Mouse (Mus musculus) forebrain, embryonic 13.5 days (tissue): ENCODE measurements around the gene Rxra. TPM values are rescaled to one million over a fixed set of nuclear protein-coding genes. Genes with fewer than 3 reads are reported as not detected.

Experiments used
- ATAC-seq: fragments of 200-750 bp; cut with Nextera tagmentation; 2 replicates; pipeline ENCODE4 v1.8.0; 2017
- H3K27ac ChIP-seq: fragments of 300-500 bp; sonication (generic); 2 replicates; pipeline ENCODE4 v1.5.1; 2015; ENCODE audit warnings: inconsistent platforms, mild to moderate bottlenecking, moderate library complexity
- H3K27me3 ChIP-seq: fragments of 300-500 bp; sonication (generic); 2 replicates; pipeline ENCODE4 v1.6.1; 2015; ENCODE audit warnings: mild to moderate bottlenecking, inconsistent platforms
- H3K36me3 ChIP-seq: fragments of 300-500 bp; sonication (generic); 2 replicates; pipeline ENCODE4 v1.6.1; 2015; ENCODE audit warnings: mild to moderate bottlenecking, inconsistent platforms; ENCODE audit not compliant: poor library complexity, severe bottlenecking
- H3K4me1 ChIP-seq: fragments of 300-500 bp; sonication (generic); 2 replicates; pipeline ENCODE4 v1.6.1; 2015; ENCODE audit warnings: inconsistent platforms
- H3K4me2 ChIP-seq: fragments of 300-500 bp; sonication (generic); 2 replicates; pipeline ENCODE4 v1.6.1; 2015; ENCODE audit warnings: inconsistent platforms, mild to moderate bottlenecking, moderate library complexity
- H3K4me3 ChIP-seq: fragments of 300-500 bp; sonication (generic); 2 replicates; pipeline ENCODE4 v1.5.1; 2015; ENCODE audit warnings: mild to moderate bottlenecking, inconsistent platforms
- H3K9ac ChIP-seq: fragments of 300-500 bp; sonication (generic); 2 replicates; pipeline ENCODE4 v1.6.1; 2015; ENCODE audit warnings: mild to moderate bottlenecking, inconsistent platforms
- H3K9me3 ChIP-seq: fragments of 300-500 bp; sonication (generic); replicated peaks from 2 replicates; pipeline ENCODE4 v1.6.1; 2016; ENCODE audit warnings: inconsistent platforms
- WGBS: fragments of 180-500 bp; shearing (Covaris S2); methylation state at CpG from one replicate; pipeline ENCODE4 v1.1.7; 2015; 5-methylcytosine and 5-hydroxymethylcytosine counted together
- polyA plus RNA-seq: library from polyadenylated mRNA; unstranded; fragments of >200 nt; fragmentation: Nextera tagmentation; extraction: Ambion mirVana; gene quantifications from 2 replicates; pipeline ENCODE4 v1.2.1, GENCODE M21; 2015

Rxra gene
- polyA plus RNA-seq, 1 experiment from 2014 or later: 4.3 TPM

- H3K4me3 ChIP-seq: no peak overlapping the region
- H3K4me2 ChIP-seq: no peak overlapping the region
- H3K9ac ChIP-seq: no peak overlapping the region
- ATAC-seq: no peak
- peaks cover 55% of the 10 kb centered on the region for H3K4me1 ChIP-seq
- no peaks in the 10 kb centered on the region for H3K27me3 ChIP-seq
- peaks cover 6% of the 10 kb centered on the region for H3K36me3 ChIP-seq
- H3K27ac ChIP-seq: peak overlapping the region; percentile 31; the same call in 1 of the 2 replicates
- 20% methylated on average over 18 of the region's 18 CpGs for WGBS
- no peaks in the 10 kb centered on the region for H3K9me3 ChIP-seq
Measured at GRCm38 (mm10) chr2:27745673-27746620, 69.7 kb downstream of the Rxra start.

- Histone ChIP-seq H3K9me3 (no peaks in the 10 kb centered on the region), H3K9ac (no peak overlapping the region), H3K27ac (peak overlapping the region; percentile 32; the same call in 1 of the 2 replicates), H3K27me3 (no peaks in the 10 kb centered on the region), H3K4me3 (no peak overlapping the region), H3K4me1 (peaks cover 60% of the 10 kb centered on the region), H3K4me2 (no peak overlapping the region), H3K36me3 (peaks cover 6% of the 10 kb centered on the region)
- WGBS: 33% methylated on average over 2 of the region's 2 CpGs
- ATAC-seq: peak; percentile 46; the same call in 1 of the 2 replicates
Measured at GRCm38 (mm10) chr2:27746854-27747253, 70.6 kb downstream of the Rxra start.

DNA sequence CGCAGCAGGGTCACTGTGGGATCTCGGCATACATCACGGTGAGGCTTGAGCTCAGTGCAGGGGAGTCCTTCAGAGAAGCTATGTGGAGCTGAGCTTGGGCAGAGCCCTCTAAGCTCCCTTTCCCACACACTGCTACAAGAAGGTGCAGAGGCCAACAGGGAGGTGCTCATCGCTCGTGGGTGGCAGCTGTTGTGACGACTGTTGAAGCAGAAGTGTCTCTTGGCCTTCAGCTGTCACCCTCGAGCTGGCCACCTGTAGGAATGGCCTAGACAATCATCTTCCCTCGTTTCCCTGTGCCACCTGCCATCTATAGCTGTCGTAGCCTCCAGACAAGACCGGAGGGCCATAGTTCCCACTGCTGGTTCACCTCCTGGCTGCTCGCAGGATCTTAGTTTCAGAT lies 72.7 kb downstream of the Rxra start:
- no peak for ATAC-seq
- H3K4me2 ChIP-seq: no peak overlapping the region
- H3K9me3 ChIP-seq: no peaks in the 10 kb centered on the region
- WGBS: 82% methylated on average over 11 of the region's 11 CpGs
- H3K4me1 ChIP-seq: peaks cover 60% of the 10 kb centered on the region
- no peaks in the 10 kb centered on the region for H3K27me3 ChIP-seq
- H3K36me3 ChIP-seq: peaks cover 23% of the 10 kb centered on the region
- no peak overlapping the region for H3K4me3 ChIP-seq
- no peak overlapping the region for H3K27ac ChIP-seq
- no peak overlapping the region for H3K9ac ChIP-seq

- H3K9me3 ChIP-seq: no peaks in the 10 kb centered on the region
- no peaks in the 10 kb centered on the region for H3K27me3 ChIP-seq
- H3K4me1 ChIP-seq: peaks cover 47% of the 10 kb centered on the region
- WGBS: 78% methylated on average over 12 of the region's 12 CpGs
- H3K9ac ChIP-seq: no peak overlapping the region
- H3K36me3 ChIP-seq: peaks cover 36% of the 10 kb centered on the region
- no peak overlapping the region for H3K4me2 ChIP-seq
- ATAC-seq: 0 out of 2 replicates have a peak, but pooled peaks have one; percentile 19
- H3K4me3 ChIP-seq: no peak overlapping the region
- no peak overlapping the region for H3K27ac ChIP-seq
Measured at GRCm38 (mm10) chr2:27750399-27751134, 74.3 kb downstream of the Rxra start.

GRCm38 (mm10) chr2:27751135-27751519 lies 74.9 kb downstream of the Rxra start:
- no peak overlapping the region for H3K4me2 ChIP-seq
- peak; percentile 34; the same call in 1 of the 2 replicates for ATAC-seq
- WGBS: 75% methylated on average over 7 of the region's 7 CpGs
- H3K4me1 ChIP-seq: peaks cover 42% of the 10 kb centered on the region
- no peak overlapping the region for H3K9ac ChIP-seq
- no peak overlapping the region for H3K27ac ChIP-seq
- H3K4me3 ChIP-seq: no peak overlapping the region
- H3K27me3 ChIP-seq: no peaks in the 10 kb centered on the region
- H3K36me3 ChIP-seq: peaks cover 39% of the 10 kb centered on the region
- no peaks in the 10 kb centered on the region for H3K9me3 ChIP-seq

GRCm38 (mm10) chr2:27751803-27752202 lies 75.6 kb downstream of the Rxra start:
- H3K4me2 ChIP-seq: no peak overlapping the region
- H3K36me3 ChIP-seq: peaks cover 44% of the 10 kb centered on the region
- H3K9me3 ChIP-seq: no peaks in the 10 kb centered on the region
- ATAC-seq: no peak
- no peak overlapping the region for H3K9ac ChIP-seq
- peaks cover 35% of the 10 kb centered on the region for H3K4me1 ChIP-seq
- WGBS: 93% methylated on average over 4 of the region's 4 CpGs
- H3K27ac ChIP-seq: no peak overlapping the region
- H3K27me3 ChIP-seq: no peaks in the 10 kb centered on the region
- H3K4me3 ChIP-seq: no peak overlapping the region

- Histone ChIP-seq H3K9ac (no peak overlapping the region), H3K4me2 (no peak overlapping the region), H3K4me1 (peaks cover 41% of the 10 kb centered on the region), H3K27ac (no peak overlapping the region), H3K4me3 (no peak overlapping the region), H3K9me3 (no peaks in the 10 kb centered on the region), H3K27me3 (no peaks in the 10 kb centered on the region), H3K36me3 (peaks cover 40% of the 10 kb centered on the region)
- whole genome bisulfite sequencing: 96% methylated on average over 9 of the region's 9 CpGs
- no peak for ATAC-seq
Measured at GRCm38 (mm10) chr2:27754094-27754493, 77.9 kb downstream of the Rxra start.

DNA sequence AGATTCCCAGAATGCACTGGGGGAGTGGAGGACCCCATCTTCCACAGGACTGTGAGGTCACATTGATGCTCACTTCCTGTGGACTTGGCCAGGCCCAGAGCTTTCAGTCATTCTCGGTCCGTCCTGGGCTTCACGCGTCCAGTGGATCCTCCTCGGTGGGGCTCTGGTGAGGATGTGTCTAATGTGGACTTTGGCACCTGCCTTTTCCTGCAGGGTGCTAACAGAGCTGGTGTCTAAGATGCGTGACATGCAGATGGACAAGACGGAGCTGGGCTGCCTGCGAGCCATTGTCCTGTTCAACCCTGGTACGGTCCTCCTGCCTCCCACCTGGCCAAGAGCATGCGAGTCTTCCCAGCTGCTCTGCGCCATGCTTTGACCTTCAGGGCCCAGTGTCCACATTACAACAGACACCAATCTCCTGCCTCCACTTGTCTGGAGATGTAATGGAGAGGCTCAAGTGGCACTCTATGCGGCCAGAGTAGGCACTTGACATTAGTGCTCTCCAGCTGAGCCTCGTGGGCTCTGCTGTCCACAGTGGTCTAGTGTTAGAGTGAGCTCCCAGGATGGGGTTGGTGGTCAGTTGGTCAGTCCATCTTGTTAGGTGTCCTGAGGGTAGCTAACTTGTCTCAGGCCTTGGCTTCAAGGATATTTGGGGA lies 79.9 kb downstream of the Rxra start:
- no peak overlapping the region for H3K27ac ChIP-seq
- H3K4me3 ChIP-seq: no peak overlapping the region
- ATAC-seq: no peak
- peaks cover 55% of the 10 kb centered on the region for H3K36me3 ChIP-seq
- 95% methylated on average over 13 of the region's 13 CpGs for WGBS
- H3K27me3 ChIP-seq: no peaks in the 10 kb centered on the region
- no peak overlapping the region for H3K9ac ChIP-seq
- H3K4me2 ChIP-seq: no peak overlapping the region
- peaks cover 34% of the 10 kb centered on the region for H3K4me1 ChIP-seq
- H3K9me3 ChIP-seq: no peaks in the 10 kb centered on the region

DNA sequence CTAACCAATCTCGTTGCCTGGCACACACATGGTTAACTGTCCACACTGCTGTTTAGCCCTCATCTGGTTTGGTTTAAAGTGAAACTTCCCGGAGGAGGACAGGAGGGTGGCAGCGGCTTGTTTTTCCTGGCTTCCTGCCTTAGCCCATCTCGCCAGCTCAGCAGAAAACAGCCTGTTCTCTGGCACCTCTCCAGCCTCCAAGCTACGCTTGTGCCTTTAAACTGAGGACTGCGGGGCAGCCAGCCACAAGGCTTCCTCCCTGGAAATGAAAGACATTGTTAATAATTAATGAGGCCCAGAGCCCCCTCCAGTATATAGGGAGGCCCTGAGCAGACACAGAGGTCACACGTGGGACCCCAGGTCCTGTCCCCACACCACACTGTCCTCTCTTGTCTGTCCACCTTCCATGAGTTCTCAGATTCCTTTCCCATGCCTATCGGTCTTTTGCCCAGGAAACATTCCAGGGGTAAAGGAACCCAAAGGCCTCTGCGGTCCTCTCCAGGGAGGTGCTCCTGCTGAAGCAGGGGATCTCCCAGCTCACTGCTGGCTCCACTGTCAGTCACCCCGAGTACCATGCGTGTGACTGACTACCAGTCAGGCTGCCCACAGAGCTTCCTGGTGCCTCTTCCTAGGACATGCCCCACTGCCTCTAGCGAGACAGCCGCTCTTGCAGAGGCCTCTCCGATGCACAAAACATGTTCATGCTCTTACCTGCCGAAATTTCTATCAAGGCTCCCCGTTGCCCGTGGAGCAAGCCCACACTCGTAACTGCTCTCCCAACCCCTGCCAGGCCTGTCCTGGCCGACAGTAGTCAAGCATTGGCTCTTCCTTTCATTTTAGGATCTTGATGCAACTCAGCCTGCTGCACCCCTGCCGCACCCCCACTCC lies 82.4 kb downstream of the Rxra start:
- H3K36me3 ChIP-seq: peaks cover 43% of the 10 kb centered on the region
- peak; percentile 65 for ATAC-seq
- H3K9ac ChIP-seq: peak overlapping the region; percentile 40; the same call in 1 of the 2 replicates
- H3K27me3 ChIP-seq: no peaks in the 10 kb centered on the region
- H3K4me2 ChIP-seq: peak overlapping the region; percentile 19; the same call in 1 of the 2 replicates
- peaks cover 37% of the 10 kb centered on the region for H3K4me1 ChIP-seq
- no peak overlapping the region for H3K4me3 ChIP-seq
- WGBS: 53% methylated on average over 20 of the region's 20 CpGs
- peak overlapping the region; percentile 84 for H3K27ac ChIP-seq
- H3K9me3 ChIP-seq: no peaks in the 10 kb centered on the region

- WGBS: 97% methylated on average over 14 of the region's 14 CpGs
- Histone ChIP-seq H3K4me3 (no peak overlapping the region), H3K27me3 (no peaks in the 10 kb centered on the region), H3K9me3 (no peaks in the 10 kb centered on the region), H3K4me2 (no peak overlapping the region), H3K36me3 (peaks cover 37% of the 10 kb centered on the region), H3K9ac (no peak overlapping the region), H3K4me1 (peaks cover 41% of the 10 kb centered on the region), H3K27ac (peak overlapping the region; percentile 84; the same call in 1 of the 2 replicates)
- no peak for ATAC-seq
Measured at GRCm38 (mm10) chr2:27759431-27759830, 83.2 kb downstream of the Rxra start.
